ENCODE assay signal across 8 mouse cellular contexts in genomic region chr7:122965386-122965785, GRCm38 (mm10). TPM values are rescaled to one million over a fixed set of nuclear protein-coding genes. Genes with fewer than 3 reads are reported as not detected.
DNase-seq lines count a peak whose midpoint lies in the region; ATAC-seq and TF ChIP-seq lines count a peak whose summit lies in the region.

Rbbp6 (plus strand) TSS chr7:122965686.

- TF ChIP-seq CTCF in left cerebral cortex, adult 2 months (IDR thresholded peaks at IDR 0.05) = no peak

- H3K4me3 ChIP-seq in left cerebral cortex, adult 2 months = no peak within 1 kb of the TSS
- H3K4me3 ChIP-seq in heart, embryonic 10.5 days = no peak within 1 kb of the TSS
- H3K4me3 ChIP-seq in neural tube, embryonic 14.5 days (ENCODE audit: low read depth, low read length) = no peak within 1 kb of the TSS

- H3K9me3 ChIP-seq in heart, embryonic 10.5 days = no peaks in the 10 kb centered on the region
- no peaks in the 10 kb centered on the region for H3K9me3 ChIP-seq in neural tube, embryonic 14.5 days (ENCODE audit: control insufficient read depth, low read length)

- H3K36me3 ChIP-seq in heart, embryonic 10.5 days = no peaks in the 10 kb centered on the region
- H3K36me3 ChIP-seq in neural tube, embryonic 14.5 days (ENCODE audit: control insufficient read depth, insufficient read depth, low read length) = no peaks in the 10 kb centered on the region

- H3K4me1 ChIP-seq in heart, embryonic 10.5 days = no peaks in the 10 kb centered on the region
- peaks cover 3% of the 10 kb centered on the region; the same call in 1 of the 2 replicates for H3K4me1 ChIP-seq in neural tube, embryonic 14.5 days (ENCODE audit: control insufficient read depth, insufficient read depth, low read length)

- no peak for ATAC-seq in common myeloid progenitor, adult 5-6 weeks (replicated peaks; ENCODE audit: low read depth, poor library complexity, severe bottlenecking)
- ATAC-seq in neural tube, embryonic 14.5 days (ENCODE audit: low read depth) = no peak

- no peak within 1 kb of the TSS for H3K4me2 ChIP-seq in neural tube, embryonic 14.5 days (ENCODE audit: low read depth, low read length)

- intact Hi-C loops in left cerebral cortex, adult 2 months (cut with DNase I) = no loop called here

- no peak within 1 kb of the TSS for H3K27ac ChIP-seq in left cerebral cortex, adult 2 months
- H3K27ac ChIP-seq in heart, embryonic 10.5 days = no peak within 1 kb of the TSS
- no peak within 1 kb of the TSS for H3K27ac ChIP-seq in neural tube, embryonic 14.5 days (ENCODE audit: low read depth, low read length)

- 78% methylated on average over 5 of the region's 5 CpGs for WGBS in heart, embryonic 10.5 days
- WGBS in neural tube, embryonic 14.5 days = 83% methylated on average over 5 of the region's 5 CpGs

- no peak within 1 kb of the TSS for H3K9ac ChIP-seq in neural tube, embryonic 14.5 days (replicated peaks; ENCODE audit: low read depth, low read length)

- no peaks in the 10 kb centered on the region for H3K27me3 ChIP-seq in heart, embryonic 10.5 days (ENCODE audit: insufficient read depth, poor library complexity, severe bottlenecking)
- no peaks in the 10 kb centered on the region for H3K27me3 ChIP-seq in neural tube, embryonic 14.5 days (ENCODE audit: control insufficient read depth, insufficient read depth, low read length)

- DNase-seq in left cerebral cortex, adult 2 months (ENCODE audit: extremely low spot score in 1 of 2, low spot score in 2 of 2) = no peak
- no peak for DNase-seq in left cerebral cortex, adult 9 months (ENCODE audit: low spot score in 2 of 2)
- no peak for DNase-seq in heart, embryonic 10.5 days (ENCODE audit: low spot score)
- DNase-seq in layer of hippocampus, postnatal 36 days = no peak
- DNase-seq in spleen, adult 12 weeks (ENCODE audit: low spot score) = no peak
- DNase-seq in cerebellum, postnatal 10 days = no peak

RNA-seq across cellular contexts. Expression of gene Rbbp6, which starts in this region (rescaled TPM):
- 10 to 100 TPM; 67.7 to 70.8 TPM for total RNA-seq in left cerebral cortex, adult 2 months (2021)
- total RNA-seq in common myeloid progenitor, adult 5-6 weeks (2017) = 91.9 and 101 TPM in 2 replicates
- 16.2 and 25.5 TPM in 2 replicates for polyA plus RNA-seq in heart, embryonic 10.5 days (2016; fragmentation: Nextera tagmentation; extraction: Ambion mirVana)
- total RNA-seq in layer of hippocampus, postnatal 36 days (2021) = 10 to 100 TPM; 71.6 to 75.1 TPM
- 33.7 and 37.1 TPM in 2 replicates for polyA plus RNA-seq in neural tube, embryonic 14.5 days (2014; fragmentation: Nextera tagmentation; extraction: Ambion mirVana)
